Mouse (Mus musculus) cerebellum, postnatal 10 days (tissue): ENCODE data around the gene Ntng1.
A peak's percentile ranks its signal among the peaks of the same experiment; 100 is the strongest.

ENCODE experiments used
- DNase-seq, 2 experiments: peaks; one replicate each; pipeline ENCODE4 v3.0.0; 2021; ENCODE audit warnings: mixed read lengths in 2 of 2

The Ntng1 gene

DNA sequence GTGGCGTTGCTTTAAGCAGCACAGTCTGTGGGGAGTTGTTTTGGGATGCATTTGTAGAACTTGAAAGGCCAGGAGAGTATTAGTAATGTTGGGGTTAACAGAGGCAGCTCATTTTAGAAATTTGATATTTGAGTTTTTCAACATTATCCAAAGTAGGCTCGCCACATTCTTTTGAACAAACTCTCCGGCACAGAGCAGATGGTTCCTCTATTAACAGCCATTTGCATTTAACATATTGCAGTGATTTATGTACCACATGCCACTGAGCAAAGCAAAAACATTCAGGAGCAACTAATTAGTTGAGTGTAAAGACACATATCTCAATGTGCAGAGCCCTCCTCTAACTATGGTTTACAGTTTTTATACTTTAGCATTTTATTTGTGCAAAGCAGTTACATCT, 224.8 kb downstream of the Ntng1 start:
- no peak for DNase-seq

DNA sequence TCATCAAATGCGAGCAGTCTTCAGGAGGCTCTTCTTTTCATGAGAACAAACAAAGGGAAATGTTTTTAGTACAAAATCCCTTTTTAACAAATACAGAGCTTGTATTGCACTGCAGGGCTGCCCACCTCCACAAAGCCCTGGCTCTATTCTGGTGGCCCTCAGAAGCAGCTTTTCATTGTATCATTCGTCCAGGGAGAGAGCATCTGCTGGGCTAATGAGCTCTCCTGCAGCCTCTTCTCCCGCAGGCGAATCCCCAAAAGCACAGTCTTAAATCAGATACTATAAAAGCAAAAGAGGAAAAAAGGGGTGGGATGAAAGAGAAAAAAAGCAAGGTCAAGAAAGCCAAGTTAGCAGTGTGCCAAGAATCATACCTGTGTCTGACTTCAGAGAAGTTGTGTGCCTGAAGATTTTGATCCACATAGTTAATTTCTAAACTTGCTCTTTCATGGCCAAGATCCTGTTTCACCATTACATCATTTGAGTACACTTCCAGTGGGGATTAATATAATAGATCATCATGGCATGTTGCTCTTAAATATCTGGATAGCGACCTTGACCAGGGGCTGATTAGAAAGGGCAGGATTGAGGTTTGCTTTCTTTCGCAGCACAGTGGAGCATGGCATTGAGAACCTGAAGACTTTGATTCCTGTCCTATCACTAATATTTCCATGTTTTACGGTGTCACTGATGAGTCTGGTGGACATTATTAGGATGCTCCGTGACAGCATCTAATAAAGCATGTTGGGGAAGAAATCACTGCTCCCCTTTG, 225.7 kb downstream of the Ntng1 start:
- peak in 1 of 2 experiments; percentile 21 for DNase-seq

DNA sequence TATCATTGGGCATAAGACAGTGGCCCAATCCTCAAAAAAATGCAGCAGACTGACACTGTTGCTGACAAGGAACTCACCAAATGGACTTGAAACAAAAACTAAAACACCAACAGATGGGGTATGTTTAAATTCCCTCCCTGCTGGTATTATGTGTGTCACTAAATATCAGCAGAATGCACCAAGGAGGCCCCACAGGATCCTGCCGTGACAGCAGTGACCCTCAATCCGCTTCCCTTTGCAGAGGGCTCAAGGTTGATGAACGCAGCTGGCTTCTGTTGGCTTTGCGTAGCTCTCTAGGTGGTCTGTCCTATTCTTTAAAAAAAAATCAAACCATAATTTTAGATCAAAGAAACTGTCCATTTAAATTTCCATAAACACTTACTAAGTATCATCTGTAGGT, 226.7 kb downstream of the Ntng1 start:
- DNase-seq, result peak in 1 of 2 experiments; percentile 22

DNA sequence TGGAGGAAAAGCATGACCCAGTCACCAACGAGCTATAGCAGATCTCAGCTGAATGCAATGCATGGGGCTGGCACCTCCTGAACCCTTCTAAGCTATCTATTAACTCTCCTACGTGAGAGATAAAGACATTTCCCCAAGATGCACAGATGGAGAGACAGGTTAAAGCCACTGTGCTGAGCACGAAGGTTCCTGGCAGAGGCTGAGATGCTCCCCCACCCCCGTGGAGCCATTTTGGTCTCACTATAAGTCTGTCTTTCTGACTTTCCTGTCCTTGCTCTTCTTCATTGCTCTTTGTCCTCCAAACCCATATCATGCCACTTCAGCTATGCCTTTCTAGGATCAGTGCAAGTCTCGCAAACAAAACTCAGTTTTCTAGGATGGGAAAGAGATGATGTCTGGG, 229.6 kb downstream of the Ntng1 start:
- DNase-seq, result peak; percentile 68 to 70

DNA sequence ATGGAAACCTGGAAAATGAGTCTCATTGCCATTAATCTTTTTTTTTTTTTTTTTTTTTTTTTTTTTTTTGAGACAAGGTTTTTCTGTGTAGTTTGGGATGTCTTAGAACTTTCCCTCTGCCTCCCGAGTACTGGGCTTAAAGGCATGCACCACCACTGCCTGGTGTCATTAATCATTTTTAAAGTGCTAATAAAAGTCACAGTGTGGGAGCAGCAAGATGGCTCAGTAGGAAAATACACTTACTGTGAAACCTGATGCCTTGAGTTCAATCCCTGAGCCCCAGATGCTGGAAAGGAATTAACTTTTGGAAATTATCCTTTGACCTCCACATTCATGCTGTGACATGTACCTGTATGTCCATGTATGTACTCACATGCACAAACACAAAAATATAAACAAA, 253.2 kb downstream of the Ntng1 start:
- DNase-seq, result no peak

DNA sequence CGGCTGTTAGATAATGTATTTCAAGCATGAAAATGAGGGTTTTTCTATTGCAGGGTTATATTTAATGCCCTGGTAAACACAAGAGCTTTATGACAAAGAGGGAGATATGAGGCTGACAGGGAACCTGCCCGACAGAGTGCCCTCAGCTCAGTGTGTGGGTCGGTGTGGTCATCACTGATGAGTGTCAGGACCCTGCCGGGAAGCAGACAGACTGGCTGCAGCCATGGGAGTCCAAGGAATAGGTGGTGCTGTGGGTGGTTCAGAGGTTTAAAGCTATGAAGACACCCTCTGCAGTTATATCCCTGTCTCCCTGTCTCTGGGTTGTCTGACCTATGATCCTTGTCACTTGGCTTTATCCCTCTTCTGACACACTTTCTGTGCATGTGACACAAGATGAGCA, 258.1 kb downstream of the Ntng1 start:
- DNase-seq, result no peak

DNA sequence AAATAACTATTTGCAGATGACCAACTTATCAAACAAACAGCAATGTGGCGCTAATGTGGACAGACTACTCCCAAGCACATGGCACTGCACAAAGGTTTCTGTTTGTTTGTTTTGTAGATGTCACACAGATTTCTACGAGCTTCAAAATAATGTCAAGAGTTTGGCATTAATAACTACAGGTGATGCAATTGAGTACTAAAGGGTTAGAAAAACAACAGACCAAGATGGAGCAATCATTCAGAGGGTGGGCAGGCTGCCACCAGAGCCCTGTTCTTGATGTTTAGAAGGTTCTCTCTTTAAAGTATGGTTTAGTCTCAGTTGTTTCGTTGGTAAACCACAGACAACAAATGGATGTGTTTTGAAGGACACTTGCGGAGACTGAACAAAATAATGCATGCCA, 264.8 kb downstream of the Ntng1 start:
- no peak for DNase-seq

DNA sequence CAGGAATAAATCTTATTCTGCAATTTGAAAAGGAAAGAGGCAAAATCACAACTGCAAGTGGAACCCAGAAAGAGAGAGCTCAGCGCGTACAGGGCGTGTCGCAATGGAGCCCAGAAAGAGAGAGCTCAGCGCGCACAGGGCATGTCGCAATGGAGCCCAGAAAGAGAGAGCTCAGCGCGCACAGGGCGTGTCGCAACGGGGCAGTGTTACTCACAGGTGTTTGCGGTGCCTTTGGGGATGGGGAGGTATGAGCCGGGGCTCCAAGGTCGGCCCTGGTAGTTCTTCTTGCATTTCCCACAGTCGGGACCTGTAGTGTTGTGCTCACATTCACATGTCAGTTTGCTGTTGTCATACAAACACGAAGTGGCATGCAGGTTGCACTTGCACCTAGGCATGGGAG, 271.8 kb downstream of the Ntng1 start:
- no peak for DNase-seq

DNA sequence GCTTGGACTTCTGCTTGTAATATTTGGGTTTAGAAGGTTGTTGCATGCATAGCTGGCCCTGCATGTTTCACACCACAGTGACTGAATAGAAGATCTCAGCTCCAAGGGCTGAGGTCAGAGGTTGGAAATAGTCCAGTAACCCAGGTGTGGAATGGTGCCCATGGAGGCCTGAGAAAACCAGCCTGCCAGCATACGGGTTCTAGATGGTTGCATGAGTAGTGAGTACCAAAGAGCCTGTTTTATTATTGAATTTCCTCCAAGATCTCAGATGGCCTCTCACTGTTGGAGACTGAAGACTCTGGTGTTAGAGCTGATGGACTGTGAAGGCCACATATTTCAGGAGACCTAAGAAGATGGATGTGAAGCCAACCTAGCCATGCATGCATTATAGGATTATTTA, 285.5 kb downstream of the Ntng1 start:
- peak; percentile 96 to 97 for DNase-seq

DNA sequence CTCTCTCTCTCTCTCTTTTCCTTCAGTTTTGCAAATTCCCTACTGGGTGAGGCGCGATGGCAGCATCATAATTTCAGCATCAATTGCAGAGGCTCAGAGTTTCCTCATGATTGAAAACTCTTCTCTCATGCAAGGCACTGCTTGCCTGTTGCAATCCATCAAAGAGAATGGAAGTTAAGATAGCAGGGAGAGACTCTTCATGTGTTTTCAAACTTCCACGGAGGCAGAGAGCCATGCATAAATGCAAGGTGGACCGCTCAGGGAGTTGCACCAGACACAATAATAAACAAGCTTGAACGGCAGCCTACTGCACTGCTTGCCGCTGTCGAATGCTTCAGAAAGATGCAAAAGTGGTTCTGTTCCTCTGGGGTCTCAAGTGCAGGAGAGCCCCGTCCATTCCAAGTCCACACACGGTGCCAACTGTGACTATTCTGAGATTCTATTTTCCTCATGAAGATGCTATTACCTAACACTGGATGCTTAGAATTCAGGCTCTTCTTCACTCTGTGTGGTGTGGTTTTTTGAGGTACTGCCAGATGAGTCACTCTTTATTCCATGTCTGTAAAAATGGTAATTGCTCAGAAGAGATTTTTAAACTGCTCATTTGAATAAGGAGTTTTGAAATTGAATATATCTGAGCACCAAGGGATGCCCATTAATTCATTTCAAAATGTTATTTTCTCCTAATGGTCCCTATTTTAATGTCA, 289.2 kb downstream of the Ntng1 start:
- DNase-seq, result no peak

DNA sequence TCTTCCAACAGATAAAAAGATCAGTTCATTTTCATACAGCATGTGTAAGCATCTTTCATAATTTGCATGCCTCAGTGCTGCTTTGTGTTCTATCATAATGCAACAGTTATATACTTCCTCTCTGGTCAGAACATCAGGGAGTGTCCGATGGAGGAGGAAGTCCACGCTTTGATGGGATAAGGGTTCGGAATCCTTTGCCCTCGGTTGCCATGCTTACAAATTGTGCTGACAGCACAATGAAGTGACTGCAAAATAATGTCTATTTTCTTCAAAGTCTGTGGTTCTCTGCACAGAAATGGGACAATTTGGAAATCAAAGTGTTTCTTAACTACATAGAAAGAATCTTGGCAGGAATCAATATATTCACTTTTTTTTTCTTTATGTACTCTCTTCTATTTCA, 297.2 kb downstream of the Ntng1 start:
- no peak for DNase-seq

DNA sequence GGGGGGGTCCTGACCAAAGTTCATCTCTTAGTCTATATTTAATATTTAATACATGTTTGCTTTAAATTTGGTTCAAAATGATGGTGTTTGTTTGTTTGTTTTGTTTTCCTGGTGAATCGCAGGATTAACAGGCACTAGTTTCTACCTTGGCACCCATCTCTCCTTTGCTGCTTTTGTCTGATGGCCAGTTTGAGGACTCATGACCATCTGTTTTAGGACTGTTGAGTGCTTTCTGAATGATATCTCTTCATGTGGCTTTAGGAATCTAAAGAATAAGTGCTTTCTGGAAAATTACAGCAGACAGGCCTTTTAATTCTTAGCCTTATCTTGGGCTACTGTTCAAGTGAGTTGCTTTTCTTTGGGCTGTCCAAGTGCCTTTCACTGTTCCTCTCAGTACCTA, 318.0 kb downstream of the Ntng1 start:
- DNase-seq, result no peak

DNA sequence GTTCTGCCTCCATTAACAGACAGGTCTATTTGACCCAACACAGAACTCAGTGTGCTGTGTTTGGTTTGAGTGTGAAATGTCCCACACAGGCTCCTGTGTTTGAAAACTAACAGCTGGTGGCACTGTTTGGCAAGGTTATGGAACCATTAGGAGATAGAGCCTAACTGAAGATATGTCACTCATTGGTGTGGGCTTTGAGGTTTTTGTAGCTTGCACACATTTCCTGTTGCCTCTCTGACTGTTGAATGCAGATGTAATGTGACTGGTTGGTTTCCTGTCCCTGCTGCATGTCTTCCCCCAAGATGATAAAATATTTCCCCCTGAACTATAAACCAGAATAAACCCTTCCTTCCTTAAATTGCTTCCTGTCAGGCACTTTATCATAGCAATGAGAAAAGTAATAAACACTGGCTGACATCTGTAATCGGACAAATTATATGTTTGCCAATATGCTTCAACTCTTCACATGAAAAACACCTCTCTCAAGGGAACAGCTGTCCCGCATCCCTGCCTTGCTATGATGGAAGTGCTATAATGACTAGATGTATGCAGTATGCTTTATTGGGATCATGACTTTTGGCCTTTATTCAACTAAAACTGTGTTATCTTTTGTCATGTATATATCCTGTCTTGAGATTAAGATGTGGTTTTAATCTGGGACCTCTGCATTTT, 320.9 kb downstream of the Ntng1 start:
- DNase-seq, result no peak

DNA sequence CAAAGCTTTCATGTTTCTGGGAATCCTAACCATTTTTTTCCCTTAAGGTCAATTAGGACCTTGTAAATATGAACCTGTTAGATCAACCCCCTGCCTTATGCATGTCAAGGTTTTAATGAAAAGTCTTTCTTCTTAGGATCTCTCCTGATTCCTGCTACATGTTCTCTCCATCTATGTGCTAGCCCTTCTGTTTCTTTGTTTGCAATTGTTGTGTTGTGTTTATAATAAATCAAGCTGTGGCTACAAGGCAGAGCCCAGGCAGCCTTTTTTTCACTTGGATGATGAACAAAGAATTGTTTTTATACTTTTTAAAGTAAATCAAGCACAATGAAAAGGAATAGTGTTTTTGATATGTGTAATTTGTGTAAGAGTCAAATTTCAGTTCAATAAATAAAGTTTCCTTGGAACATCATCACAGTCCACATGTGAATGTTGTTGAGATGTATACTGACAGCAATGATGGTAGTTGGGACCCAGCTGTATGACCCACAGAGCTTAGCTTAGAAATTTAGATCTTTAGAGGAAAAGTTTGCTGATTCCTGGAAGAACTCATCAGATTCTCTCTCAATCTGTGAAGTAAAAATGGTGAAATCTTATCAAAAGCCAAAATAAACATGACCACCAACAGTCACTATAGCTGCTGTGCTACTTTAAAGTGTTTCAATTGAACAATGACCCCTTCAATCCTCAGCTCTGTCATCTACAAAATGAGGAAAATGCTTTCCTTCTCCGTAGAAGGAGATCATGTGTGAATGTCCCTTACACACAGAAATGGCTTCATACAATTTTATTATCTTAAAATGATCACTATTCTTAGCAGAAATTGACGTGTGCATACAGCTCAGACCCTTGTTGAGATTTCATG, 324.8 kb downstream of the Ntng1 start:
- DNase-seq, result no peak

DNA sequence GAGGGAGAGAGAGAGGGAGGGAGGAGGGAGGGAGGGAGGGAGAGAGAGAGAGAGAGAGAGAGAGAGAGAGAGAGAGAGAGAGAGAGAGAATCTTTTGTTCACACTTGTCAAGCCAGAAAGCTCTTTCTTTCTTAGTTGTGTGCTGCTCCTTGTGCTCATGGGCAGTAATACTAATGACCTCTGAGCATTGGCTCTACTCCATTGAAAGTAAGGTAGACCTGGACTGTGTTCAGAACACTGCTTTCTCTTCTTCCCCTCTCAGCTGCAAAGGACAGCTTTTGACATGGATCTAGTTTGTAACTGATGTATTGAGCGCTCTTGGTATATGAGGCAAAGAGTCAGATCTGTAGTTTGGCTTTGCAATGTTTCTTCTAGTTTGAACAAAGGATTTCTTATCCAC, 334.7 kb downstream of the Ntng1 start:
- no peak for DNase-seq

DNA sequence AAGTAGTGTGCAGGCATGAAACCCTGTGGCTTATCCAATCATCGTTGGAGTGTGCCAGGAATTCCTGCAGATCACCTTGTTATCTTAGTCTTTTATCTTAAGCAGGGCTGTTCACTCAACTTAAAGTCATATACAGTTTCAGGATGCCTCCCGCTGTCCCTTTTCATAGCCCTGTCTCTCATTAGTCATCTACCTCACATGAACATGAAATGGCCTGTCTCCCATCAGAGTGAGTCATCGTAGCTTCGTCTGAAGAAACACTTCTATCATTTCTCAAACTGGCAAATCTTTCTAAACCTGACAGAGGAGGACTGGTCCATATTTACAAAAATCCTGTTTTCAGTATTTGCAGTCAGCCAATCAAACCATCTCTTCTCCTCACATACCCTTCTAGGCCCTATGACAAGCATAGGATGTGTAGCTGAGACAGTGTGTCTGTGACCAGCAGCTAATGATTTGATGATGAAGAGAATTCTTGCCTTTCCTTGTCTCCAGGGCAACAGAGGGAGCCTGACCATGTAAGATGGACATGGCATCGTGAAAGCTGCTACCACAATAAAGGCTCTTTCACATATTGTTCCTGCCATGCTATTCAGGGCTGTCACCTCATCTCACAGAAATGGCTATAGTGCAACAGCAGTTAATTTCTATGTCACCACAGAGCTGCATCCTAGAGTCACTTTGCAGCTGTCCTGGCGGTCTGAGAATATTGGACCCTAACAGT, 336.4 kb downstream of the Ntng1 start:
- DNase-seq, result no peak

DNA sequence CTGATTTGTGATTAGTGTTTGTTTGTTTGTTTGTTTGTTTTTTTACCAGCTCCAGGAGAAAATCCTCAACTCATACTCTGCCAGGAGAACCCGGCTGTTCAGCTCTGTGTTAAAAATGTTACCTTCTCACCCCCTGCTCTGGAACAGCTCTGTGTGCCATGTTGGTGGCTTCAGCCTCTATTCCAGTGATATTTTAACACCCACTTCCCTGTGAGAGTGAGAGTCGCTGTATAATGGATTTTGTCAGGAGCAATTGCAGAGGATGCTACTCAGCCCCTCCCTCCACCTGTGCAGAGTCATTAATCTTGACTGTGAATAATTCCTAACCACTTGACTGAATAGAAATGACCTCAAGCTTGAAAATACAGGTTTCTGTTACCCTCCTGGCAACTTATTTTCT, 339.7 kb downstream of the Ntng1 start:
- DNase-seq, result no peak

DNA sequence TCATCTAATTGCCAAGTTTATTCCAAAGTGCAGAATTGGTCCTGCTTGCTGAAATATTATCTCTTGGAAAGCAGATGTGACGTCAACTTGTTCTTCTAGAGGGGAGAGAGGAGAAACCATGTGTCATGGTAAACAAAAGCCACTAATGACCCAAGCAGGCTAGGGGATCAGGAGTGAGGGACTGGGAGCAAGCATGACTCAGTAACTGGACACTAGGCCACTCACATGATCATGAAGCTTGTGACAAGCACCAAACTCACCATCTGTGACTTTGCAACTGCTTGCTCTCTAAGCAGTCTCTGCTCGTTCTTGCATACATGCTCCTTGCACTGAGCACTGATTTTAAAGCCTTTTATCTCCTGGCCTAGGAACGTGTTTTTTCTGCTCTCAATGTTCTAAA, 340.2 kb downstream of the Ntng1 start:
- DNase-seq, result no peak

DNA sequence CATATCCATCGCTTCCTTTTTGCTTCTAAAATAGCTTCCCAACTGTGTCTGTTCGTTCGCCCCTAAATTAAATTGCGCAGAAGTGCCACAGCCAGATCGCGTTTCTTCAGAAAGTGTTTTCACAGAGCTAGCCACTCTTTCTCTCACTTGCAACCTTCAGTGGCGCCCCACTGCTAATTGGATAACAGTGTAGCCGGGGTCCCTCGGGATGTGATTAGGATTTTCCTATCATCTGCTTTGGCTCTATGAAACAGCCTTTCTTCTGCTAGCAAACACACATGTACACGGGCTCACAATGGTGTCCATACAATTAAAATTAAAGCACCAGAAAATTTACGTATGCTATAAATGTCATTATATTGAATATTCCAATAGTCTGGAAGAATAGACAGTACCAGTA, 346.5 kb downstream of the Ntng1 start:
- DNase-seq, result peak; percentile 30 to 50

DNA sequence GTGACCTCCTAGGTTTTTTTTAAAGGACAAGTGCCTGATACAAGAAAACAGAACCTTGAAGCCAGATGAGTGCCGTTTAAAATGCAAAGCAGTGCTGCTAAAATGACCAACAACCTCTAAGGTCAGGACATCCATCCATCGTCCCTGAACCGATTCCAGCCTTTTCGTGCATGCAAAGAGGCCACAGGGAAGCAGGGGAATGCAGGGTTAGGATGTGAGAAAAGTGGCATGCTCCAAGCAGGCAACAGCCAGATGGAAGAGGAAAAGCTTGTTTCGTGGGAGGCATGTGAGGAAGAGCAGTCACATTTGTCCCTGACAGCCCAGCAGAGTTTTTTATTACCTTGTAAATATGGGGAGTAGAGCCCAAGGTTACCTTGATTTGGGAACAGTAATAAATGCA, 360.6 kb downstream of the Ntng1 start:
- peak in 1 of 2 experiments; percentile 12 for DNase-seq

DNA sequence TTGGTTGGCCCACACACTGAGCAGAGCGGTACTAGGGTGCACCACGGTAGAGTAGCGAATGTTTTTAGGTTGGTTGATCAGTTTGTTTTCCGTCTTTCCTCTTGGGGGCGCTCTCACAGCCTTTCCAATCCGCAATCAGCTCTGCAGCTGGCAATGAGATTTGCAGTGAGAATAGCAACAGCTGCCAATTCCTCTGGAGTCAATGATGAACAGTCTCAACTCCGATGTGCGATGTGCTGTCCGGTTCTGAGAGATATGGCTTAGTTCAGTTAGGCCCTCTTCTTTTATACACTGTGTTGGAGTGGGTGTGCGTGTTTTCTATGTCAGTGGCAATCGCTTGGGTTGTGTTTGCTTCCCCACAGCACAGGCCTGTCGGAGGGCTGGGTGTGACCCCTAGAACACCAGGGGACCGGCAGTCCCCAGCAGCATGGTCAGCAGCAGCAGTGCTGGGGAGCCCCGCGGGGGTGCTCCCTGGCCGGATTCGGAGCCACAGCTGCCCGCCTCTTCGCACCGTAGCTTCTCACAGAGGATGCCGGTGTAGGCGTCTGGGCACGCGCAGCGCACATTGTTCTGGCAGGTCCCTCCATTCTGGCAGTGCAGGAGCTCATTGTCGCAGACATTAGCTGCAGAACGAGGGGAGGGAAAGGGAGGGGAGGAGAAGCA, 361.4 kb downstream of the Ntng1 start:
- peak; percentile 73 to 78 for DNase-seq

DNA sequence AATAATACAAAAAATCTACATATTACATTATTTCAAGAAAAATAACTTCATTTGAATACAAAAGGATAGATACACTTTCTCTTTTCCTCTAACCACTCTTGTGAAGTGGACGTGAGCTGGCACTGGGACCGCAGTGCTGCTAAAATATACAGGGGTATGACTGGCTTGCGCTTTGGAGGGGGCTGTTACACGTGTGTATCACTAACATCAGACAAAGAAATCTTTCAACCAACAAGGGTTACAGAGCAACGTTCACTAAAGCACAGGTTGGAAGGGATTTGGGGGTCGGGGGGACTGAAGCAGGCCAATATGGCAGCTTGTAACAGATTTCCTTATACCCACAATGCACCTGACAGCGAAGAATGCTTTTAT, 361.9 kb downstream of the Ntng1 start:
- DNase-seq, result no peak
